Mouse (Mus musculus) skeletal muscle tissue, adult 2 months (tissue): ENCODE measurements around the gene Slc35e2.

Experiments
- DNase-seq: peaks from one replicate; pipeline ENCODE4 v3.0.0-alpha.2; 2012; ENCODE audit warnings: low read depth, low spot score

Slc35e2 gene

GRCm38 (mm10) chr4:155575521-155575920, 25.7 kb upstream of the Slc35e2 start:
- no peak for DNase-seq

GRCm38 (mm10) chr4:155577132-155577531, 24.1 kb upstream of the Slc35e2 start:
- peak; percentile 73 for DNase-seq

GRCm38 (mm10) chr4:155577741-155578140, 23.5 kb upstream of the Slc35e2 start:
- no peak for DNase-seq

GRCm38 (mm10) chr4:155578336-155579125, 22.7 kb upstream of the Slc35e2 start:
- DNase-seq: peak; percentile 80

- DNase-seq: no peak
These were observed 20.8 kb upstream of the Slc35e2 start for GRCm38 (mm10) chr4:155580420-155580819.

GRCm38 (mm10) chr4:155582279-155582905, 18.8 kb upstream of the Slc35e2 start:
- DNase-seq: no peak

GRCm38 (mm10) chr4:155589356-155589755, 11.9 kb upstream of the Slc35e2 start:
- DNase-seq: no peak

GRCm38 (mm10) chr4:155591012-155591719, 10.1 kb upstream of the Slc35e2 start:
- DNase-seq: no peak

- no peak for DNase-seq
These were observed 7.4 kb upstream of the Slc35e2 start for GRCm38 (mm10) chr4:155593780-155594179.

GRCm38 (mm10) chr4:155595777-155596176, 5.4 kb upstream of the Slc35e2 start:
- no peak for DNase-seq

GRCm38 (mm10) chr4:155596606-155597005, 4.6 kb upstream of the Slc35e2 start:
- DNase-seq: no peak

GRCm38 (mm10) chr4:155598536-155598935, 2.7 kb upstream of the Slc35e2 start:
- DNase-seq: no peak

- no peak for DNase-seq
These were observed 1.1 kb upstream of the Slc35e2 start for GRCm38 (mm10) chr4:155599901-155600825.

GRCm38 (mm10) chr4:155601997-155602456, 811 bp downstream of the Slc35e2 start:
- no peak for DNase-seq

- no peak for DNase-seq
These were observed 1.5 kb downstream of the Slc35e2 start for GRCm38 (mm10) chr4:155602753-155603152.

GRCm38 (mm10) chr4:155603801-155604200, 2.6 kb downstream of the Slc35e2 start:
- no peak for DNase-seq

- no peak for DNase-seq
These were observed 3.9 kb downstream of the Slc35e2 start for GRCm38 (mm10) chr4:155605132-155605531.

- DNase-seq: no peak
These were observed 5.6 kb downstream of the Slc35e2 start for GRCm38 (mm10) chr4:155606825-155607224.

- no peak for DNase-seq
These were observed 10.6 kb downstream of the Slc35e2 start for GRCm38 (mm10) chr4:155611860-155612259.

GRCm38 (mm10) chr4:155613264-155613663, 12.0 kb downstream of the Slc35e2 start:
- DNase-seq: no peak

- DNase-seq: no peak
These were observed 17.1 kb downstream of the Slc35e2 start for GRCm38 (mm10) chr4:155618321-155618720.
